ENCODE assay signal across 22 mouse cellular contexts in the genomic region with DNA sequence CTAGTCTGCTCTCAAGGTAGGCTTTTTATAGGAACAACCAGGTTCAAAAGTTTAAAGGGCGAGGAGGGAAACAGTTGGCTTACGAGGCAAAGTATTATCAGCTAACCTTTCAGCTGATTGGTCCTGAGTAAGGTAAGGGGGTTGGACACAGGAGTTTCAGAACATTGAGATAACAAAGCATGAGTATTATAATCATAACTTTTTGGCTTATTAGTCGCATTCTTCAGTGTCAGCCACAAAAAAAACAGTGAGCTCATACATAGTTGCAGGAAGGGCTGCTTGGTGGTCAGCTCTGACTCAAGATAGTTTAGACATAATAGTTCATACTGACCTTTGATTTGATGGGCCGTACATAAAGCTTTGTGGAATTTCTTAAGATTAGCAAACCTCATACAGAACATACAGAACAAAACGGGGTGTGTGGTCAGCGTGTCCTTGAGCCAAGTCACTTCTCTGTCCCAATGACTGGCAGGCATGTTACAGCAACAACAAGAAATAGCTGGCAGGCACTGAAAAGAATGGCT. TPM values are rescaled to one million over a fixed set of nuclear protein-coding genes. Genes with fewer than 3 reads are reported as not detected.
DNase-seq lines count a peak whose midpoint lies in the region; ATAC-seq and TF ChIP-seq lines count a peak whose summit lies in the region.
"Had no signal": no experiment of that assay in that cellular context is flagged by ENCODE, and none has a peak within 500 bp of the region (broad histone marks: within the 10 kb centered on the region; RNA-seq: fewer than 3 reads in every experiment).

No protein-coding gene starts in this region.

- 69% methylated on average over 6 of the region's 6 CpGs for WGBS in heart, embryonic 11.5 days (ENCODE audit: insufficient replicate concordance)
- WGBS in kidney, postnatal 0 days, result 66% methylated on average over 6 of the region's 6 CpGs
- WGBS in intestine, embryonic 16.5 days, result 59% methylated on average over 6 of the region's 6 CpGs
- 92% methylated on average over 6 of the region's 6 CpGs for WGBS in embryonic facial prominence, embryonic 10.5 days

- no peak overlapping the region for H3K4me3 ChIP-seq in heart, embryonic 11.5 days (ENCODE audit: low read depth, low read length)
- H3K4me3 ChIP-seq in kidney, postnatal 0 days (replicated peaks; ENCODE audit: low read depth, low read length), result no peak overlapping the region
- H3K4me3 ChIP-seq in intestine, embryonic 16.5 days (ENCODE audit: low read length), result no peak overlapping the region
- H3K4me3 ChIP-seq in embryonic facial prominence, embryonic 10.5 days, result no peak overlapping the region
- H3K4me3 ChIP-seq: hindbrain, embryonic 13.5 days; layer of hippocampus, adult 2 months; liver, embryonic 13.5 days; midbrain, embryonic 12.5 days; neural tube, embryonic 15.5 days had no signal

- no peaks in the 10 kb centered on the region for H3K36me3 ChIP-seq in heart, embryonic 11.5 days (ENCODE audit: control insufficient read depth, insufficient read depth, low read length)
- no peaks in the 10 kb centered on the region for H3K36me3 ChIP-seq in kidney, postnatal 0 days (ENCODE audit: insufficient read depth, low read length)
- no peaks in the 10 kb centered on the region for H3K36me3 ChIP-seq in intestine, embryonic 16.5 days (ENCODE audit: control insufficient read depth, insufficient read depth, low read length)
- peaks cover 12% of the 10 kb centered on the region for H3K36me3 ChIP-seq in embryonic facial prominence, embryonic 10.5 days (replicated peaks)

- no peaks in the 10 kb centered on the region for H3K4me1 ChIP-seq in heart, embryonic 11.5 days (ENCODE audit: control insufficient read depth, insufficient read depth, low read length)
- H3K4me1 ChIP-seq in kidney, postnatal 0 days (replicated peaks; ENCODE audit: insufficient read depth, low read length), result no peaks in the 10 kb centered on the region
- H3K4me1 ChIP-seq in intestine, embryonic 16.5 days (ENCODE audit: control insufficient read depth, insufficient read depth, low read length), result 0 out of 2 replicates have a peak, but pooled peaks cover 4% of the 10 kb centered on the region
- H3K4me1 ChIP-seq in embryonic facial prominence, embryonic 10.5 days, result no peaks in the 10 kb centered on the region
- H3K4me1 ChIP-seq: hindbrain, embryonic 13.5 days; liver, embryonic 13.5 days; midbrain, embryonic 12.5 days; neural tube, embryonic 15.5 days had no signal

- no peak overlapping the region for H3K4me2 ChIP-seq in heart, embryonic 11.5 days
- no peak overlapping the region for H3K4me2 ChIP-seq in kidney, postnatal 0 days (ENCODE audit: low read length)
- no peak overlapping the region for H3K4me2 ChIP-seq in intestine, embryonic 16.5 days (ENCODE audit: low read depth, low read length)
- H3K4me2 ChIP-seq: hindbrain, embryonic 13.5 days; liver, embryonic 13.5 days; midbrain, embryonic 12.5 days; neural tube, embryonic 15.5 days had no signal

- no peaks in the 10 kb centered on the region for H3K27me3 ChIP-seq in heart, embryonic 11.5 days (ENCODE audit: control insufficient read depth, insufficient read depth, low read length)
- no peaks in the 10 kb centered on the region for H3K27me3 ChIP-seq in kidney, postnatal 0 days (ENCODE audit: insufficient read depth, low read length)
- H3K27me3 ChIP-seq in intestine, embryonic 16.5 days (replicated peaks; ENCODE audit: control insufficient read depth, insufficient read depth, low read length), result no peaks in the 10 kb centered on the region
- H3K27me3 ChIP-seq in embryonic facial prominence, embryonic 10.5 days (replicated peaks; ENCODE audit: low read depth, poor library complexity, severe bottlenecking), result no peaks in the 10 kb centered on the region
- H3K27me3 ChIP-seq: hindbrain, embryonic 13.5 days; liver, embryonic 13.5 days; midbrain, embryonic 12.5 days; neural tube, embryonic 15.5 days had no signal

- H3K9me3 ChIP-seq in heart, embryonic 11.5 days (replicated peaks; ENCODE audit: control insufficient read depth, low read length), result no peaks in the 10 kb centered on the region
- no peaks in the 10 kb centered on the region for H3K9me3 ChIP-seq in kidney, postnatal 0 days (replicated peaks; ENCODE audit: low read length)
- no peaks in the 10 kb centered on the region for H3K9me3 ChIP-seq in intestine, embryonic 16.5 days (ENCODE audit: control insufficient read depth, low read length)
- no peaks in the 10 kb centered on the region for H3K9me3 ChIP-seq in embryonic facial prominence, embryonic 10.5 days
- H3K9me3 ChIP-seq: hindbrain, embryonic 13.5 days; liver, embryonic 13.5 days; midbrain, embryonic 12.5 days; neural tube, embryonic 15.5 days had no signal

- H3K27ac ChIP-seq in heart, embryonic 11.5 days (ENCODE audit: low read depth, low read length), result no peak overlapping the region
- H3K27ac ChIP-seq in kidney, postnatal 0 days, result no peak overlapping the region
- H3K27ac ChIP-seq in intestine, embryonic 16.5 days (ENCODE audit: low read length), result no peak overlapping the region
- no peak overlapping the region for H3K27ac ChIP-seq in embryonic facial prominence, embryonic 10.5 days (replicated peaks)
- H3K27ac ChIP-seq: hindbrain, embryonic 13.5 days; layer of hippocampus, adult 2 months; liver, embryonic 13.5 days; macrophage; midbrain, embryonic 12.5 days; neural tube, embryonic 15.5 days had no signal

- TF ChIP-seq CTCF in kidney, postnatal 0 days (IDR thresholded peaks at IDR 0.05; ENCODE audit: low read depth), result no peak

- no peak for ATAC-seq in heart, embryonic 11.5 days (replicated peaks; ENCODE audit: insufficient number of reproducible peaks, low FRiP score, low TSS enrichment)
- ATAC-seq in kidney, postnatal 0 days (replicated peaks; ENCODE audit: low FRiP score, low read depth), result 0 out of 2 replicates have a peak, but pooled peaks have one; percentile 5
- peak; percentile 70 for ATAC-seq in intestine, embryonic 16.5 days
- ATAC-seq: forebrain, embryonic 14.5 days had no signal

- peak; percentile 73 for DNase-seq in heart, adult 11 months
- peak; percentile 27 for DNase-seq in kidney, postnatal 0 days (ENCODE audit: low spot score)
- no peak for DNase-seq in kidney, postnatal 36 days
- DNase-seq in Muller cell, postnatal 12 days (ENCODE audit: inconsistent ontology term), result peak; percentile 55
- no peak for DNase-seq in liver
- no peak for DNase-seq in embryonic facial prominence, embryonic 10.5 days (ENCODE audit: low spot score)
- DNase-seq: cerebellum, adult 9-11 months; liver, embryonic 13.5 days; right cerebral cortex, postnatal 25 days; thymus, postnatal 14 days had no signal

- no peak overlapping the region for H3K9ac ChIP-seq in heart, embryonic 11.5 days (ENCODE audit: low read depth, low read length)
- no peak overlapping the region for H3K9ac ChIP-seq in kidney, postnatal 0 days (ENCODE audit: low read depth, low read length)
- H3K9ac ChIP-seq in intestine, embryonic 16.5 days (ENCODE audit: low read depth, low read length), result no peak overlapping the region
- H3K9ac ChIP-seq: hindbrain, embryonic 13.5 days; liver, embryonic 13.5 days; midbrain, embryonic 12.5 days; neural tube, embryonic 15.5 days had no signal

RNA-seq across cellular contexts. Expression of a gene that starts 5.4 kb away (rescaled TPM):
- not detected in 2 replicates for polyA plus RNA-seq in heart, embryonic 11.5 days (2014; fragmentation: Nextera tagmentation; extraction: Ambion mirVana)
- not detected in 2 replicates for polyA plus RNA-seq in kidney, postnatal 0 days (2015; fragmentation: Nextera tagmentation; extraction: Ambion mirVana)
- not detected in 2 replicates for polyA plus RNA-seq in intestine, embryonic 16.5 days (2015; fragmentation: Nextera tagmentation; extraction: Ambion mirVana)
- 0.17 TPM in 1 of 2 replicates, not detected in the other for polyA plus RNA-seq in embryonic facial prominence, embryonic 10.5 days (2016; fragmentation: Nextera tagmentation; extraction: Ambion mirVana)
- polyA plus RNA-seq: C2C12; forebrain, embryonic 14.5 days; hindbrain, embryonic 13.5 days; intestine, embryonic 14.5 days; kidney, embryonic 16.5 days; limb, embryonic 11.5 days; liver, embryonic 13.5 days; macrophage; midbrain, embryonic 12.5 days; neural tube, embryonic 15.5 days had no signal

RNA-seq across cellular contexts. Expression of a gene that starts 26.1 kb away (rescaled TPM):
- 116 and 127 TPM in 2 replicates for polyA plus RNA-seq in heart, embryonic 11.5 days (2014; fragmentation: Nextera tagmentation; extraction: Ambion mirVana)
- polyA plus RNA-seq in kidney, postnatal 0 days (2015; fragmentation: Nextera tagmentation; extraction: Ambion mirVana), result 69.8 and 78.7 TPM in 2 replicates
- 81.9 and 90.3 TPM in 2 replicates for polyA plus RNA-seq in intestine, embryonic 16.5 days (2015; fragmentation: Nextera tagmentation; extraction: Ambion mirVana)
- polyA plus RNA-seq in embryonic facial prominence, embryonic 10.5 days (2016; fragmentation: Nextera tagmentation; extraction: Ambion mirVana), result 177 and 178 TPM in 2 replicates

Comparison
In these comparisons a context has a peak if more than half of its experiments do, and no peak if none do; other contexts are left out.
1. DNase-seq: peak in heart, adult 11 months (single experiment), kidney, postnatal 0 days (single experiment) and Muller cell, postnatal 12 days (single experiment); none in kidney, postnatal 36 days (0 of 2), liver (single experiment) and embryonic facial prominence, embryonic 10.5 days (single experiment).